Mouse (Mus musculus) stomach, embryonic 16.5 days (tissue): ENCODE data around the gene Prdx4. TPM values are rescaled to one million over a fixed set of nuclear protein-coding genes. Genes with fewer than 3 reads are reported as not detected.

ENCODE experiments used
- ATAC-seq: fragments of 200-750 bp; cut with Nextera tagmentation; 2 replicates; pipeline ENCODE4 v1.8.0; 2017; ENCODE audit warnings: moderate number of reproducible peaks, moderate TSS enrichment; ENCODE audit not compliant: insufficient read depth, low FRiP score
- H3K27ac ChIP-seq: fragments of 300-500 bp; sonication (generic); 2 replicates; pipeline ENCODE4 v1.5.1; 2014; ENCODE audit warnings: low read length
- H3K27me3 ChIP-seq: fragments of 300-500 bp; sonication (generic); 2 replicates; pipeline ENCODE4 v1.6.1; 2014; ENCODE audit warnings: low read length, control low read depth, mixed read lengths; ENCODE audit not compliant: control insufficient read depth, insufficient read depth
- H3K36me3 ChIP-seq: fragments of 300-500 bp; sonication (generic); 2 replicates; pipeline ENCODE4 v1.6.1; 2014; ENCODE audit warnings: low read length; ENCODE audit not compliant: control insufficient read depth, insufficient read depth
- H3K4me1 ChIP-seq: fragments of 300-500 bp; sonication (generic); 2 replicates; pipeline ENCODE4 v1.6.1; 2014; ENCODE audit warnings: low read length, control low read depth, mixed read lengths; ENCODE audit not compliant: control insufficient read depth, insufficient read depth
- H3K4me2 ChIP-seq: fragments of 300-500 bp; sonication (generic); 2 replicates; pipeline ENCODE4 v1.6.1; 2014; ENCODE audit warnings: low read depth, low read length, mixed read lengths
- H3K4me3 ChIP-seq: fragments of 300-500 bp; sonication (generic); replicated peaks from 2 replicates; pipeline ENCODE4 v1.5.1; 2014; ENCODE audit warnings: mild to moderate bottlenecking, low read length
- H3K9ac ChIP-seq: fragments of 300-500 bp; sonication (generic); 2 replicates; pipeline ENCODE4 v1.6.1; 2014; ENCODE audit warnings: low read length
- H3K9me3 ChIP-seq: fragments of 300-500 bp; sonication (generic); replicated peaks from 2 replicates; pipeline ENCODE4 v1.6.1; 2016; ENCODE audit warnings: low read length, control low read depth; ENCODE audit not compliant: control insufficient read depth
- WGBS: fragments of 180-500 bp; shearing (Covaris S2); extraction: QIAGEN DNeasy Blood & Tissue Kit; methylation state at CpG from one replicate; pipeline ENCODE4 v1.1.7; 2014; 5-methylcytosine and 5-hydroxymethylcytosine counted together
- polyA plus RNA-seq: library from polyadenylated mRNA; unstranded; fragments of >200 nt; fragmentation: Nextera tagmentation; extraction: Ambion mirVana; gene quantifications from 2 replicates; pipeline ENCODE4 v1.2.1, GENCODE M21; 2015

Prdx4 gene
- polyA plus RNA-seq, 1 experiment from 2014 or later: 329 TPM

DNA sequence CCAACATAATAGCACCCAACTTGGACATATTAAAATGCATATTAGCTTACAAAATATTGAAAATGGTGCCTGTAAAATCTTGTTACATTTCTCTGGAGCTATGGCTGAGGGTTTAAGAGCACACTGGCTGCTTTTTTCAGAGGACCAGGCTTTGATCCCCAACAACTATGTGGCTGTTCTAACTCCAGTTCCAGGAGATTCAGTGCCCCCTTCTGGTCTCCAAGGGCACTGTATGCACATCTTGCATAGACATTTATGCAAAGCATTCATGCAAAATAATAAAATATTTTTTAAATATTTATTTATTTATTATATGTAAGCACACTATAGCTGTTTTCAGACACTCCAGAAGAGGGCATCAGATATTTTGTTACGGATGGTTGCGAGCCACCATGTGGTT lies 34.2 kb downstream of the Prdx4 start:
- Histone ChIP-seq H3K27me3 (no peaks in the 10 kb centered on the region), H3K36me3 (no peaks in the 10 kb centered on the region), H3K9ac (no peak overlapping the region), H3K9me3 (no peaks in the 10 kb centered on the region), H3K4me3 (no peak overlapping the region), H3K4me1 (no peaks in the 10 kb centered on the region), H3K4me2 (no peak overlapping the region), H3K27ac (no peak overlapping the region)
- 100% methylated on average over 2 of the region's 2 CpGs for WGBS
- ATAC-seq: no peak

DNA sequence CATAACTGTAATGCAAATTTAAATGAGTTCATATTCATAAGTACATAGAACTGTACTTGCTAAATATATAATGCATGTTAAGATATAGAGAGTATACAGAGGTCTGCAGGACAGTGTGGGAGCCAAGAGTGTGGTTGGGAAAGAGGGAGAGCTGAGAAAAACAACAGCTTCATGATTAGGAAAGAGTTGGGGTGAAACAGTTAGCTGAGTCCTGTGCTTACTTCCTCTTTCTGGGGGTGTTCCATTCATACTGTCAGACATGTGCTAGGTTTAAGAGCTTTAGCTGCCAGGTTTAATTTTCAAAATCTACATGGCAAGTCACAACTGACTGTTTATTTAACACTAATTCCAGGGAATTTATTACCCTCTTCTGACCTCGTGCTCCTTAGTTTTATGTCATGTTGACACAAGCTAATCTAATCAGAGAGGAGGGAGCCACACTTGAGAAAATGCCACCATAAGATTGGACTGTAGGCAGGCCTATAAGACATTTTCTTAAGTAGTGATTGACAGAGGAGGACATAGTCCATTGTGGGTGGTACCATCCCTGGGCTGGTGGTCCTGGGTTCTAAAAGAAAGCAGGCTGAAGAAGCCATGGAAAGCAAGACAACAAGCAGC lies 60.0 kb downstream of the Prdx4 start:
- H3K4me2 ChIP-seq: no peak overlapping the region
- H3K36me3 ChIP-seq: no peaks in the 10 kb centered on the region
- H3K4me3 ChIP-seq: no peak overlapping the region
- WGBS: 17% methylated on average over 1 of the region's 1 CpGs
- no peaks in the 10 kb centered on the region for H3K4me1 ChIP-seq
- H3K27ac ChIP-seq: no peak overlapping the region
- no peaks in the 10 kb centered on the region for H3K9me3 ChIP-seq
- no peak overlapping the region for H3K9ac ChIP-seq
- H3K27me3 ChIP-seq: no peaks in the 10 kb centered on the region
- no peak for ATAC-seq

- Histone ChIP-seq H3K27ac (no peak overlapping the region), H3K9me3 (no peaks in the 10 kb centered on the region), H3K36me3 (0 out of 2 replicates have a peak, but pooled peaks cover 2% of the 10 kb centered on the region), H3K4me2 (no peak overlapping the region), H3K27me3 (no peaks in the 10 kb centered on the region), H3K9ac (no peak overlapping the region), H3K4me3 (no peak overlapping the region), H3K4me1 (no peaks in the 10 kb centered on the region)
- 78% methylated on average over 4 of the region's 4 CpGs for WGBS
- no peak for ATAC-seq
These were observed 62.1 kb downstream of the Prdx4 start for GRCm38 (mm10) chrX:155278483-155278882.

Other genes with a start within 250 kb of the Prdx4 start
- gene Magea2, start 247.1 kb downstream of the Prdx4 start, polyA plus RNA-seq: not detected in 2 replicates
- not detected in 2 replicates for gene Cldn34b2, start 212.3 kb downstream of the Prdx4 start, polyA plus RNA-seq
- 191 and 213 TPM in 2 replicates for gene Sat1, start 124.3 kb downstream of the Prdx4 start, polyA plus RNA-seq
- 38.2 and 39.5 TPM in 2 replicates for gene Acot9, start 78.3 kb downstream of the Prdx4 start, polyA plus RNA-seq